Mouse (Mus musculus) ES-Bruce4 (cell line): ENCODE results near the gene Ttc30a1.

Experiments used
- CTCF ChIP-seq: IDR thresholded peaks from one replicate; pipeline ENCODE4 v1.8.1; 2011; ENCODE audit warnings: low read depth, low read length
- EP300 ChIP-seq: IDR thresholded peaks from 2 replicates; pipeline ENCODE4 v1.6.1; 2011; ENCODE audit warnings: low read depth, low read length; ENCODE audit not compliant: insufficient read depth
- POLR2A ChIP-seq: IDR thresholded peaks from one replicate; pipeline ENCODE4 v1.8.1; 2011; ENCODE audit warnings: low read length; ENCODE audit not compliant: insufficient read depth

DNA sequence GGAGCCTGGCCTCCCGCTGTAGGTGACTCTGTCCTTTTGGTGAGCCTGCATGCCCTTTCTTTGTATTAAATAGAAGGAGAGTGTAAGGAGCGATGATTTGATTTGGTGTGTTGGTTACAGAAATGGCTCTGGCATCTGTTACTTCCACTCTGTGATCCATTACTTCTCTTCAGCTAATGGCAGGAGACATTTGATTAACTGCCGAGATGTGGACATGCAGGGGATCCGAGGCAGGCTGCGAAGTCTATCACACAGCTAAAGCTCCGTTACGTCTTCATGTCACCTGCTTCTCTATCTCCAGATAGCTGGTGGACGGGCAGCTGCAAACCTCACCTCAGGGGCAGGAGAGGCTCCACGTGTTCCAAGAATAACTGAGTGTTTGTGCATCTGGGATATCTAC, 7.6 kb downstream of the Ttc30a1 start:
- TF ChIP-seq POLR2A (no peak), CTCF (no peak), EP300 (no peak)
